Mouse (Mus musculus): ENCODE measurements around the gene Zfp933. TPM values are rescaled to one million over a fixed set of nuclear protein-coding genes. Genes with fewer than 3 reads are reported as not detected.
"Not testable (repeated sequence)": the region's sequence is repeated elsewhere in the genome, so short reads cannot be mapped to it uniquely, and the experiment has no call there.

Gene Zfp933
- 10 to 100 TPM; 10.5 to 13.3 TPM for total RNA-seq (2021)

- DNase-seq, result peak; percentile 68 to 76
- intact Hi-C loops (cut with DNase I), result loop anchor here (5.0 to 10.0 kb wide), 2 partner anchors 36 to 403 kb away; no protein-coding TSS in a partner anchor
These were observed at the start of gene Zfp933 for GRCm38 (mm10) chr4:147847614-147848583. TSS of gene Zfp933 (minus strand) at chr4:147848366.

- intact Hi-C loops (cut with DNase I), result no loop called here
- DNase-seq, result peak in 1 of 2 experiments; percentile 49
These were observed 49.2 kb upstream of the Zfp933 start for GRCm38 (mm10) chr4:147897348-147897747.

GRCm38 (mm10) chr4:147896411-147896810 lies 48.2 kb upstream of the Zfp933 start:
- no peak for DNase-seq
- intact Hi-C loops (cut with DNase I), result no loop called here

GRCm38 (mm10) chr4:147895815-147896330 lies 47.7 kb upstream of the Zfp933 start:
- DNase-seq, result no peak
- intact Hi-C loops (cut with DNase I), result no loop called here

- intact Hi-C loops (cut with DNase I), result no loop called here
- DNase-seq, result no peak
These were observed 42.2 kb upstream of the Zfp933 start for GRCm38 (mm10) chr4:147890341-147890740.

- no peak for DNase-seq
- intact Hi-C loops (cut with DNase I), result no loop called here
These were observed 40.1 kb upstream of the Zfp933 start for GRCm38 (mm10) chr4:147888237-147888636.

- no peak for DNase-seq
- intact Hi-C loops (cut with DNase I), result no loop called here
These were observed 39.1 kb upstream of the Zfp933 start for GRCm38 (mm10) chr4:147887277-147887676.

GRCm38 (mm10) chr4:147886158-147886557 lies 38.0 kb upstream of the Zfp933 start:
- intact Hi-C loops (cut with DNase I), result no loop called here
- DNase-seq, result no peak

GRCm38 (mm10) chr4:147884138-147884537 lies 36.0 kb upstream of the Zfp933 start:
- intact Hi-C loops (cut with DNase I), result no loop called here

GRCm38 (mm10) chr4:147883041-147883440 lies 34.9 kb upstream of the Zfp933 start:
- intact Hi-C loops (cut with DNase I), result no loop called here
- no peak for DNase-seq

More at GRCm38 (mm10) chr4:147884138-147884537, 36.0 kb upstream of the Zfp933 start:
- DNase-seq, result no peak

- no peak for DNase-seq
- intact Hi-C loops (cut with DNase I), result no loop called here
These were observed 33.6 kb upstream of the Zfp933 start for GRCm38 (mm10) chr4:147881792-147882191.

GRCm38 (mm10) chr4:147879865-147880264 lies 31.7 kb upstream of the Zfp933 start:
- intact Hi-C loops (cut with DNase I), result no loop called here
- DNase-seq, result no peak

GRCm38 (mm10) chr4:147879456-147879855 lies 31.3 kb upstream of the Zfp933 start:
- intact Hi-C loops (cut with DNase I), result no loop called here
- DNase-seq, result no peak

- intact Hi-C loops (cut with DNase I), result no loop called here
- no peak for DNase-seq
These were observed 30.4 kb upstream of the Zfp933 start for GRCm38 (mm10) chr4:147878537-147878936.

- intact Hi-C loops (cut with DNase I), result no loop called here
- no peak for DNase-seq
These were observed 27.8 kb upstream of the Zfp933 start for GRCm38 (mm10) chr4:147875852-147876575.

GRCm38 (mm10) chr4:147869238-147869637 lies 21.1 kb upstream of the Zfp933 start:
- intact Hi-C loops (cut with DNase I), result loop anchor here (2.0 to 5.0 kb wide), 3 partner anchors 18 to 462 kb away; partner anchors contain the start of gene 2510039O18Rik
- DNase-seq, result no peak

GRCm38 (mm10) chr4:147868450-147869031 lies 20.4 kb upstream of the Zfp933 start, which contains the start of the genes Miip and Fv1:
TSS of gene Miip (minus strand) at chr4:147868816.
TSS of gene Fv1 (plus strand) at chr4:147868979.
- intact Hi-C loops (cut with DNase I), result loop anchor here (2.0 to 5.0 kb wide), 3 partner anchors 18 to 461 kb away; partner anchors contain the start of gene 2510039O18Rik
- peak; percentile 89 to 90 for DNase-seq

GRCm38 (mm10) chr4:147867563-147868449 lies 19.6 kb upstream of the Zfp933 start:
- no peak for DNase-seq
- intact Hi-C loops (cut with DNase I), result loop anchor here (2.0 to 5.0 kb wide), 3 partner anchors 17 to 461 kb away; partner anchors contain the start of gene 2510039O18Rik

- intact Hi-C loops (cut with DNase I), result loop anchor here (5.0 kb wide), 1 partner anchor 459 kb away; no protein-coding TSS in a partner anchor
- DNase-seq, result not testable (repeated sequence)
These were observed 18.6 kb upstream of the Zfp933 start for GRCm38 (mm10) chr4:147866793-147867192.

All from heart, postnatal 36 days (tissue).